Mouse (Mus musculus): ENCODE data around the gene Uhrf1bp1l. TPM values are rescaled to one million over a fixed set of nuclear protein-coding genes. Genes with fewer than 3 reads are reported as not detected.

Gene Uhrf1bp1l
- polyA plus RNA-seq, 1 experiment = 43.0 TPM

DNA sequence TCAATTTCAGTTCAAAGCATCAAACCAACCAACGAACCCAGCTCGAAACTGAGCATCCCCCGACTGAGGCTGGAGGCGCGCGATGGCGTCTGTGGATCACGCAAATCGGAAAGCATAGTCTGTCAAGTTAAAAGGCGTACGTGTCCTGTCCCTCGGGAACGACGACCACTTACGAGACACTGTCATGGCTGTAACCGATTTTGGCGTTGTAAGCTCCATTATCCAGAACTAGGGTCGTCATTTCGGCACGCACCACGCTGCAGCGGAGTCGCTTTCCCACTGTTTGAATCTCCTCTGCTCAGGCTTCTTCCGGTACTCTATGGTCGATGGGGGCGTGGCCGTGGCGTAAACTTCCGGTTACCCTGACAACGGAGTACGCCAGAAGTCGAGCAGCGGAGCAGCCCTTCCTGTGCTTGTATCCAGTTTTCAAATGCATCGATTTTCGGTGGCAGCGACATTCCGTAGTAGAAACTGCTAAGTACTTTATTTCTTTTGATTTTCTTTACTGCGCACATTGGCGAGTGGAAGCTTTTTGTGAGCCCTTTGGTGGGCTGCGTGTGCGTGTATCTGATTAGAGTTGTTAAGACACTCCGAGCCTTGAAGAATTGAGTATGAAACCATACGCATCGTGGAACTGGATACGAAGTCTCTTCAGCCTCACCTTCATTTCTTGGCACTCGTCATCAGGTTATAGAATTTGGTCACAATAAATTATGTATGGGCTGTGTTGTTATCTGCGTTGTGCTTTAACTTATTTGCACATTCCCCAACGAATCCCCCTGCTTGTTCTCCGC lies 12.6 kb upstream of the Uhrf1bp1l start, which contains the start of gene Actr6:
TSS of gene Actr6 (minus strand) at position 295 of the 794 bp plus-strand sequence.
- H3K4me3 ChIP-seq (ENCODE audit: control insufficient read depth, low read depth, low read length) = peak within 1 kb of the TSS; percentile 94
- H3K27me3 ChIP-seq (ENCODE audit: control insufficient read depth, insufficient read depth, low read length) = no peaks in the 10 kb centered on the region
- peaks cover 3% of the 10 kb centered on the region; the same call in 1 of the 2 replicates for H3K4me1 ChIP-seq (ENCODE audit: control insufficient read depth, insufficient read depth, low read length)
- H3K27ac ChIP-seq (ENCODE audit: control insufficient read depth, insufficient read depth, low read depth, low read length) = peak within 1 kb of the TSS; percentile 82
- H3K36me3 ChIP-seq (ENCODE audit: control insufficient read depth, insufficient read depth, low read length) = no peaks in the 10 kb centered on the region; the same call in 1 of the 2 replicates
- TF ChIP-seq POLR2A (IDR thresholded peaks at IDR 0.05; ENCODE audit: control insufficient read depth, low read depth, low read length) (peak; percentile 98), CTCF (IDR thresholded peaks at IDR 0.05; ENCODE audit: control insufficient read depth, insufficient read depth, insufficient replicate concordance, low read depth, low read length) (no peak)

DNA sequence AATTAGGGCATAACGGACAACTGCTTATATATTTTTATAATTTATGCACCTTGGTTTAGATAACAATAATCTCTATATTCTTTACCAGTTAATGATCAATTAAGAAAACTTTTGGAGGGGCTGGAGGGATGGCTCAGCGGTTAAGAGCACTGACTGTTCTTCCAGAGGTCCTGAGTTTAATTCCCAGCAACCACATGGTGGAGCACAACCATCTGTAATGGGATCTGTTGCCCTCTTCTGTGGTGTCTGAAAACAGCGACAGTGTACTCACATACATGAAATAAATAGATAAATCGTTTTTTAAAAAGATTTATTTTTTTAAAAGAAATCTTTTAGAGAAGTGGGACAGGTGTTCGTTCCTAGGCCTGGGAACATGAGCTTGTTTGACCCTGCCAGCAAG lies 7.7 kb upstream of the Uhrf1bp1l start:
- Histone ChIP-seq H3K36me3 (ENCODE audit: control insufficient read depth, insufficient read depth, low read length) (no peaks in the 10 kb centered on the region), H3K27ac (ENCODE audit: control insufficient read depth, insufficient read depth, low read depth, low read length) (no peak overlapping the region), H3K4me1 (ENCODE audit: control insufficient read depth, insufficient read depth, low read length) (peaks cover 8% of the 10 kb centered on the region), H3K27me3 (ENCODE audit: control insufficient read depth, insufficient read depth, low read length) (no peaks in the 10 kb centered on the region), H3K4me3 (ENCODE audit: control insufficient read depth, low read depth, low read length) (no peak overlapping the region)
- TF ChIP-seq POLR2A (IDR thresholded peaks at IDR 0.05; ENCODE audit: control insufficient read depth, low read depth, low read length) (no peak), CTCF (IDR thresholded peaks at IDR 0.05; ENCODE audit: control insufficient read depth, insufficient read depth, insufficient replicate concordance, low read depth, low read length) (no peak)

DNA sequence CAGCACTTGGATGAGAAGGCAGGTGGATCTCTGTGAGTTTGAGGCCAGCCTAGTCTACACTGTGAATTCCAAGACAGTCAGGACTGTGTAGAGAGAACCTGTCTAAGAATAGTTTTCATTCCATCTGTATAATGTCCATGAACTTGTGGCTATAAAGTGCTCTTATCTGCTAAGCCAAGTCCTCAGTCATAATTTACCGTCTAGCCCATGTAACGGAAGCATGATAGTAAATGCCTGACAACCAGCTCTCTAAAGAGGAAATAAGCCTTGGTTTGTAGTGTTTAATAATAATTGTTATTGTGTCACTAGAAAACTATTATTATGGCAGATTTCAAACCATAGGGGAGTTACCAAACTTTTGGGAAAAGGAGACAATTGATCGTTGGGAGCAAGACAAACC lies 6.9 kb upstream of the Uhrf1bp1l start:
- Histone ChIP-seq H3K4me3 (ENCODE audit: control insufficient read depth, low read depth, low read length) (peak overlapping the region; percentile 52; the same call in 1 of the 2 replicates), H3K36me3 (ENCODE audit: control insufficient read depth, insufficient read depth, low read length) (no peaks in the 10 kb centered on the region), H3K27ac (ENCODE audit: control insufficient read depth, insufficient read depth, low read depth, low read length) (no peak overlapping the region), H3K4me1 (ENCODE audit: control insufficient read depth, insufficient read depth, low read length) (peaks cover 8% of the 10 kb centered on the region), H3K27me3 (ENCODE audit: control insufficient read depth, insufficient read depth, low read length) (no peaks in the 10 kb centered on the region)
- no peak for TF ChIP-seq CTCF (IDR thresholded peaks at IDR 0.05; ENCODE audit: control insufficient read depth, insufficient read depth, insufficient replicate concordance, low read depth, low read length)
- no peak for TF ChIP-seq POLR2A (IDR thresholded peaks at IDR 0.05; ENCODE audit: control insufficient read depth, low read depth, low read length)

DNA sequence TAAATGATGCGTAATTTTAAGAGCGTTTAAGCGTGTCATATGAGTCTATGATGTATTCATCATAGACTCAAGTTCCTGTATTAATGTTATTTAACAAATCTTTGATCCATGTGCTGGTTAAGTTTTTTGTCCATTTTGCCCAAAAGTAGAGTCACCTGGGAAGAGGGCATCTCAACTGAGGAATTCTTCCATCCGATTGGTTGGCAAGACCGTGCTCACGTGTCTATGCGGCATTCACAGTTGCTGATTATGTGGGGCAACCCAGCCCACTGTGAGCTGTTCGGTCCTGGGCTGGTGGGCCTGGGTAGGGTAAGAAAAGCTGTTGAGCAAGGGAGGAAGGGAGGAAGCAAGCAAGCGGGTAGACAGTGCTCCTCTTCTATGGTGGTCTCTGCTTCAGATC lies 6.4 kb upstream of the Uhrf1bp1l start:
- Histone ChIP-seq H3K4me1 (ENCODE audit: control insufficient read depth, insufficient read depth, low read length) (peaks cover 8% of the 10 kb centered on the region), H3K27me3 (ENCODE audit: control insufficient read depth, insufficient read depth, low read length) (no peaks in the 10 kb centered on the region), H3K27ac (ENCODE audit: control insufficient read depth, insufficient read depth, low read depth, low read length) (no peak overlapping the region), H3K36me3 (ENCODE audit: control insufficient read depth, insufficient read depth, low read length) (no peaks in the 10 kb centered on the region), H3K4me3 (ENCODE audit: control insufficient read depth, low read depth, low read length) (peak overlapping the region; percentile 88)
- TF ChIP-seq POLR2A (IDR thresholded peaks at IDR 0.05; ENCODE audit: control insufficient read depth, low read depth, low read length) (peak; percentile 19; the same call in 1 of the 2 replicates), CTCF (IDR thresholded peaks at IDR 0.05; ENCODE audit: control insufficient read depth, insufficient read depth, insufficient replicate concordance, low read depth, low read length) (no peak)

DNA sequence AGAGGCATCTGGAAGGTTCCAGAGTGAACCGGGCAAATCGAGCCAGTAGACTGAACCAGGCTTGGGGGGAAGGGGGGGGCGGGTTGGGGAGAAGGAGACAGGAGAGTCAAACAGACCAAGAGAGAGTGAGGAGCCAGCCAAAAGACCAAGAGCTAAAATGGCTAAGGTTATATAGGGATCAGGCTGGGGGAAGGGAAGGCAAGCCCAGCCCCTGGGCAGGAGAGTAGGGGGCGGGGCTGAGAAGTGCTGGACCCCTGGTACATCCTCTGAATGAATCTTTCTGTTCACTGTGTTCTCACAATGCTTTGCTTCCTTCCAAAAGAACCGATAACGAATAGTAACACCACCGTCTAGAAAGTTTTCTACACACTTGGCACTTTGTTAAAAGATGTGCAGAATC lies 5.1 kb upstream of the Uhrf1bp1l start:
- Histone ChIP-seq H3K36me3 (ENCODE audit: control insufficient read depth, insufficient read depth, low read length) (no peaks in the 10 kb centered on the region), H3K27ac (ENCODE audit: control insufficient read depth, insufficient read depth, low read depth, low read length) (no peak overlapping the region), H3K4me3 (ENCODE audit: control insufficient read depth, low read depth, low read length) (peak overlapping the region; percentile 74), H3K4me1 (ENCODE audit: control insufficient read depth, insufficient read depth, low read length) (peaks cover 8% of the 10 kb centered on the region), H3K27me3 (ENCODE audit: control insufficient read depth, insufficient read depth, low read length) (no peaks in the 10 kb centered on the region)
- TF ChIP-seq CTCF (IDR thresholded peaks at IDR 0.05; ENCODE audit: control insufficient read depth, insufficient read depth, insufficient replicate concordance, low read depth, low read length) = no peak
- TF ChIP-seq POLR2A (IDR thresholded peaks at IDR 0.05; ENCODE audit: control insufficient read depth, low read depth, low read length) = no peak

DNA sequence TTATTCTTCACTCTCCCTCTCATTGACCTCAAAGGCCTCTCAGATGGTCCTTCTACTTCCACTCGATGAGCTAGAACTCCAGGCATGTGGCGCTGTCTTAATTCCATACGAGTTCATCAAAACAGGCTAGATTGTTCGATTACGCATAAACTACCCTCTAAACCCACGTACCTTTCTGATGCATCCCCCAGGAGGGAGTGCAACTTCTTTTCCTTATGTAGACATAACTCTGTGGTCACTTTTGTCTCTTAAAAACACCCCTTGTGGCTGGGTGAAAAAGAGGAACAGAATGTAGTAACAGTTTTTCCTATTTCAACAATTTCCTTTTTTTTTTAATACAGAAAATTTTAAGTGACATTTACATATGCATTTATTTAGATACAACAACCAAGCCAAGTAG lies 3.8 kb upstream of the Uhrf1bp1l start:
- Histone ChIP-seq H3K4me1 (ENCODE audit: control insufficient read depth, insufficient read depth, low read length) (peaks cover 8% of the 10 kb centered on the region), H3K4me3 (ENCODE audit: control insufficient read depth, low read depth, low read length) (peak overlapping the region; percentile 49)

DNA sequence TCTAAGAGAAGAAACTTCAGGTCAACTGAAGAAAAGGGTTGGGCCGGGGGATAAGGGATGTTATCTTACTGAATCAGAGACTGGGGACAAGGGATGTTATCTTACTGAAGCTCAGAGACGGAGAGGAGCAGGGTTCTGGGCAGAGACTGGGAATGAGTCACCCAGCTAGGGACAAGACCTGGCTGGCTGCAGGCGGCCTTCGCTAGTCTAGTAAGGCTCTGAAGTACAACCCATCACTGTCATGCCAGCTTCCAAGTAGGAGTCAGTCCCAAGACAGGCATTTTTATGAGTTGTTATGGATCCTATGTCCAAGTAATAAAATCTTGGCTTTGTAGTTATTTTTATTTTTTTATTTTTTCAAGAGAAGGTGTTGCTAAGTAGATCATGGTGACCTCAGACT lies 1.5 kb upstream of the Uhrf1bp1l start:
- H3K27ac ChIP-seq (ENCODE audit: control insufficient read depth, insufficient read depth, low read depth, low read length) = no peak overlapping the region

More for the DNA sequence above, 3.8 kb upstream of the Uhrf1bp1l start:
- Histone ChIP-seq H3K27ac (ENCODE audit: control insufficient read depth, insufficient read depth, low read depth, low read length) (no peak overlapping the region), H3K27me3 (ENCODE audit: control insufficient read depth, insufficient read depth, low read length) (no peaks in the 10 kb centered on the region), H3K36me3 (ENCODE audit: control insufficient read depth, insufficient read depth, low read length) (no peaks in the 10 kb centered on the region)
- TF ChIP-seq CTCF (IDR thresholded peaks at IDR 0.05; ENCODE audit: control insufficient read depth, insufficient read depth, insufficient replicate concordance, low read depth, low read length) (no peak), POLR2A (IDR thresholded peaks at IDR 0.05; ENCODE audit: control insufficient read depth, low read depth, low read length) (no peak)

More for the DNA sequence above, 1.5 kb upstream of the Uhrf1bp1l start:
- no peak for TF ChIP-seq CTCF (IDR thresholded peaks at IDR 0.05; ENCODE audit: control insufficient read depth, insufficient read depth, insufficient replicate concordance, low read depth, low read length)
- H3K4me1 ChIP-seq (ENCODE audit: control insufficient read depth, insufficient read depth, low read length) = peaks cover 11% of the 10 kb centered on the region
- H3K27me3 ChIP-seq (ENCODE audit: control insufficient read depth, insufficient read depth, low read length) = no peaks in the 10 kb centered on the region
- no peak overlapping the region; the same call in 1 of the 2 replicates for H3K4me3 ChIP-seq (ENCODE audit: control insufficient read depth, low read depth, low read length)
- no peaks in the 10 kb centered on the region for H3K36me3 ChIP-seq (ENCODE audit: control insufficient read depth, insufficient read depth, low read length)
